Mouse (Mus musculus) bone marrow, adult 2 months (tissue): Measurements from ENCODE around the gene Zswim9.

Experiments used
- CTCF ChIP-seq: fragments of 200-500 bp; IDR thresholded peaks from 2 replicates; pipeline ENCODE4 v1.5.1; 2011; ENCODE audit warnings: low read length, control low read depth; ENCODE audit not compliant: control insufficient read depth, insufficient read depth
- POLR2A ChIP-seq: fragments of 200-500 bp; IDR thresholded peaks from 2 replicates; pipeline ENCODE4 v1.6.1; 2011; ENCODE audit warnings: low read depth, mild to moderate bottlenecking, control low read depth, low read length, borderline replicate concordance; ENCODE audit not compliant: control insufficient read depth

DNA sequence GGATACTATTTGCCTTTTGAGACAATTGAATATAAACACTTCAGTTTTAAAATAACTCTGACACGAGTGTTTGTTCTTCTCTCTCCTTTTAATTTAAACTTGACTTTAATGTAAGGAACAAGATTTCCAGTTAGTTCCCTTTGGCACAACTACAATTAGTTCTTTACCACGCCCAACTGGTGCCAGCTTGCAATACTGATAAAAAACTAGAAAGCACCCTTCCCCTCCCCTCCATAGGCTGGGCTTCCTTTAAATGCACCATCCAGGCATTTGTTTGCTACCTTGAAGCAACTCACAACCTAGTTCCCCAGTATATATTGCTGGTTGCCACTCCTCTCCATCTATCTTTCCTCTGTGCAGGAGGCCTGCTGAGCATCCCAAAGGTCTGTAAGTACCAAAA is 45.8 kb upstream of the Zswim9 start, which contains the start of gene Pla2g4c:
- TF ChIP-seq POLR2A (no peak), CTCF (no peak)
